Mouse (Mus musculus): ENCODE results near the gene Adgrb3.

DNA sequence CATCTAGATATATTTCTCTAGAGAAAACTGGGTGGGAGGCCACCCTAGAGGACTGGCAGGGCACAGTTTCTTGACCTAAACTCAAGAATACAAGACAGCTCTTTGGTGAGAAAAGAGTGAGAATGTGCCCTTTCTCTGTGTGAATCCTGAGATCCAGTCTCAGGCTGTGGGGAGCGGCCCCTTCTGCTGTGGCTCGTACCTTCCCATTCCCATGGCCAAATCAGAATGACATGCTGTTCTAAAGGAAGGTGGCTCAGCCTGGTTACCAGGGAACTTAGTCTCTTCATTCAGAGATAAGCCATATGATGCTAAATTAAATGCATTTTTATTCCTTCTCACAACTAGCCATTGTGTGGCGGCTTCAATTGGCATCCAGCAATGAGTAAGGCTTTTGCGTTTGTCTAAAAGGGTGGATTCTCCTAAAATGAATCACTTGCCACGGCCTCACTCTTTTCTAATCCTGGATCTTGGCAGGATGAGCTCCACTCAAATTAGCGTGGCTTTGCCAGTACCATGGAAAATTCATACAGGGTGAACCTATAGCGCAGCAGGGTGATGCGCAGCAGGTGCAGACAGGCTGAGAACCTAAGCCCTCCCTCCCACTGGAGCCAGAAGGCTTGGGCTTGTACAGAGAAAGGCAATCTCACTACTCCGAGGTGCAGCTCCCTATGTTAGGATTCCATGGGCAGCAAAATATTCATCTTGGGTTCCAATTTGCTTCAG lies 649.5 kb downstream of the Adgrb3 start:
- TF ChIP-seq CTCF (IDR thresholded peaks at IDR 0.05; ENCODE audit: borderline replicate concordance, extremely low read depth, insufficient read depth, insufficient read length) (no peak), POLR2A (IDR thresholded peaks at IDR 0.05; ENCODE audit: borderline replicate concordance, extremely low read depth, insufficient read depth, insufficient read length, poor library complexity, severe bottlenecking) (no peak)

All from brain, embryonic 14.5 days (tissue).